Mouse (Mus musculus): Measurements from ENCODE around the gene Myocd.

GRCm38 (mm10) chr11:65275441-65275840 is 5.7 kb upstream of the Myocd start:
- TF ChIP-seq CTCF (conservative IDR thresholded peaks at IDR 0.05; ENCODE audit: low read length) (no peak), POU5F1 (IDR thresholded peaks at IDR 0.05; ENCODE audit: borderline replicate concordance, low read length) (no peak), NANOG (IDR thresholded peaks at IDR 0.05; ENCODE audit: borderline replicate concordance, low read length) (no peak)

Data from E14TG2a.4 (cell line).